Mouse (Mus musculus): ENCODE data around the gene Hectd2.

The Hectd2 gene

DNA sequence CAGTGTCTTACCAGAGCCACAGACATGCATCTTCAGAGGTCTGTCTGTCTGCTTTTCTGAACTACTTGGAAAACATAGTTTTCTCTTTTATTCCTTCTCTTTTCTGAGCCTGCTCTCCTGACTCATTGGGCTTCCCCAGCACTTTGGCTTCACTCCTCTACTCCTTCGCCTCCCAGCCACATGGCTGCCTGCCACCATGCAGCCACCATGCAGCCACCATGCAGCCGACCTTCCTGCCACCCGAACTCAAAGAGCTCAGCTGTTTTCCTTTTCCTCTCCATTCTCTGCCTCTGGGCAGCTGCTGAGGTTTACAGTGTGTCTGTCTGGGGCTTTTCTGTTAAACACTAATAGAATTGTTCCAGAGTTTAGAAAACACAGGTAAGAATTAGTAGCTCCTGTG is 19.5 kb downstream of the Hectd2 start:
- DNase-seq: no peak

DNA sequence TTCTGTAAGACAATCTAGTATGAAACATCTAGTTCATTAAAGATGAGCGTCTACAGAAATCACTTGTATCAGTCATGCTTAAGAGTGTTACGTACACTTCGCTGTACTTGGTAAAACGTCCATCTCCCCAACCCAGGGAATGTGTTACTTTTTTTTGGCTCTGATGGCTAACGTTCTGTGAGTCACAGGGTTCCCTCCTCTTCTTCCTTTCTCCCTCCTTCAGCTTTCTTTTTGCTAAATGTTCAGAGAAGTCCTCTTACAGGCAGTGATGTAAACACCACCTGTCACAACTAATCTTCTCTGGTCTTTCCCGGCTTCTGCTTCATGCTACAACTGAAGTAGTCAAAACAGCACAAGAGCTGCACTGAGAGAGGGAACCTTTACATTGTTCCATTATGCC is 20.7 kb downstream of the Hectd2 start:
- DNase-seq: no peak

DNA sequence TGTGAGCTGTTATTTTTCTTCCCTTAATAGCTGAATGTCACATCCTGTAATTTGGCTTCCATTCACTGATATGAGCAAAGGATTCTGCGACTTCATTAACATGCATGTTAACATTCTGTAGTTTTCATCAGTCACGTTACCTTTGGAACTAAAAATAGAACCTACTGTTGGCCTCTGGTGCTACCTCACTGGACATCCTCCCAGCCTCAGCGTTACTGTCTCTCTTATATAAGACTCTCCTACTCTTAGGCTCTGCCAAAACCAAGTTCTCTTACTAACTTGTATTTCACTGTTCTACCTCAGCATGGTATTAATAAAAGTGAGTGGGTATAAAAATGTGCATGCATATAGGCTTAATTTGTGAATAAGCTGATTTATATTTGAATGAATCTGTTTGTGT is 26.4 kb downstream of the Hectd2 start:
- no peak for DNase-seq

DNA sequence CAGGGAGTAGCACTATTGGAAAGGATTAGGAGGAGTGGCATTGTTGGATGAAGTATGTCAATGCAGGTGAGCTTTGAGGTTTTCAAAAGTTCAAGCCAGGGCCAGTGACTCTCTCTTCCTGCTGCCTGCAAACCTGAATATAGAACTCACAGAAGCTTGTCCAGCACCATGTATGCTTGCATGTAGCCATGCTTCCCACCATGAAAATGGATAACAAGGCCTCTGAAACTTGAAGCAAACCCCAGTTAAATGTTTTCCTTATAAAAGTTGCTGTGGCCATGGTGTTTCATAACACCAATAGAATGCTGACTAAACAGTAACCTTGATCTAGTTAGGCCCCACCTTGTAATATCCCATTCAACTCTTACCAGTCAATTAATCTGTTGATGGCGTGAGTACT is 27.7 kb downstream of the Hectd2 start:
- no peak for DNase-seq

DNA sequence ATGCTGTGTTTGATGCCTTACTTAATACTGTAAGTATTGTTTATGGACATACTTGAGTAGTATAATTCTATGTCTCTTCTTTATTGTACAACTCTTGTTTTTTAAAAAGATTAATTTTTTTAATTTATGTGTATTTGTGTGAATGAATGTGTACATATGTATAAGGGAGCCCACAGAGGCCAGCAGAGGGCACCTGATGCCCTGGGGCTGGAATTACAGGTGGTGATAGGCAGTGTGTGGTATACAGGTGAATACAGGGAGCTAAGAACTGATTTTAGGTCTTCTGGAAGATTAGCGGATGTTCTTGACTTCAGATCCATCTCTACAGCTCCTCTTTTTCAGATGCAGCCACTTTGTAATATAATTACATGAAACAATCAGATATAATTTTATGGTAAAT is 31.1 kb downstream of the Hectd2 start:
- no peak for DNase-seq

DNA sequence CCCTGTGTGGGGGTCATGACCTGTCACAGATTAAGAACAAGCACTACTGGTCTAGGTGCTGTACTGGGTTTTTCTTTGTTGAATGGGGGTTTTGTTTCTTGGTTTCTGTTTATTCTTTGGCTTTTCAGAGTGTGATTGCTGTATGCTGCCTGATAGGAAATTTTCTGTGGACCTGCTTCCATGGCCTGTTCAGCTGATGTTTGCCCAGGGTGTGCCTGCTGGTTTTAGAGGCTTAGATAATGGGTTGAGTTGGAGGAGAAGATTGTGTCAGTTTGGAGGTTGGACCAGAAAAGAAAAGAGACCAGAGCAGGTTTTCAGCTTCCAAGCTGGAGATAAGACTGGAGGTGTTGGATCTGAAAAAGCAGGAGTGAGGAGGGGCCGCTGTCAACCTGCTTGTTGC is 40.0 kb downstream of the Hectd2 start:
- DNase-seq: no peak

DNA sequence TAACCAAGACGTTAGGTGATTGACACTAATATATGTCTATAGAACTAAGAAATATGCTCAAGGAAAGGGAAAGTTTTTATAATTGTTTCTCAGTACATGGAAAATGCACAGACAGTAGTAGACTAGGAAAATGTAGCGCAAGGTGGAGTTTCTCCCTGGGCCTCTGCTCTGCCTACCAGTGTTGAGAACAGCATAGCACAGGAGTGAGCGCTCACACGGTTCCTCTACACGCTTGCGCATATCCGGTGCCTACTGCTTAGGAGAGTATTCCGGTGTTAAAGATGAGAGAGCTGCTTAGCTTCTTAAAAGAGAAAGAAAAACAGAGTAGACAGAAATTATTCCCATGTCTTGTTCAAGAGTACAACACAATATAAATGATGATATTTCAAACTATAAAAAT is 47.4 kb downstream of the Hectd2 start:
- DNase-seq: no peak

DNA sequence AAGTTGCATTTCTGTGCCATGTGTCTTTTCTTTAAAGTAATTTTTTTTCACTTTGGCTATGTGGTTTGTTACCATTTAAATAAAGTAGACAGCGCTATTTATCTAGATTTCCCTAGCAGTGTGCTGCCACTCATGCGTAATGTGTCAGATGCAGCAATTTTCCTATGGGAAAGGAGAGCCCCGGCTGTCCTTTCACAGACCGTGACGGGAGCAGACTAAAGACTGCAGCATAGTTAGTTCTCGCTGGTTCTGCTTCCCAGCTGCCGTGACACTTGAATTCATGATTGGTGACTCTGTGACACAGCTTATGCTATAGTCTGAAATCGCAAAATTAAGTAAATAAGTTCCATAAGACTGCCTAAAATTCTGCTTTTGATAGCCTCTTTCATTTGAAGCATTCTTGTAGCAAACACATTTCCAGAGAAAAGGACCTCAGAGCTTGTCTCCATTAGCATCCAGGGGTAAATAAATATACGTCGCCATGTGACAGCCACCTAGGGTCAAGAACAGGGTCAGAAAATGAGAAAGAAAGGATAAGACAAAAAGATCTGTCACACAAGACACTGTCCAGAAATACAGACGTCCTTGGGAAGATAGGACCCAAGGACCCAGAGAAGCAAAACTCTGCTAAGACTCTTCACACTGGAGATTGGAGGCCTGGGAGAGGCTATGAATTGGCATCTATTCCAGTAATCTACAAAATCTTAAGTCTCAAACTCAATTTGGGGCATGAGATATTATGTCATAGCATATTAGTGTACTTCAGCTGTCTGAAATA is 48.3 kb downstream of the Hectd2 start:
- no peak for DNase-seq

DNA sequence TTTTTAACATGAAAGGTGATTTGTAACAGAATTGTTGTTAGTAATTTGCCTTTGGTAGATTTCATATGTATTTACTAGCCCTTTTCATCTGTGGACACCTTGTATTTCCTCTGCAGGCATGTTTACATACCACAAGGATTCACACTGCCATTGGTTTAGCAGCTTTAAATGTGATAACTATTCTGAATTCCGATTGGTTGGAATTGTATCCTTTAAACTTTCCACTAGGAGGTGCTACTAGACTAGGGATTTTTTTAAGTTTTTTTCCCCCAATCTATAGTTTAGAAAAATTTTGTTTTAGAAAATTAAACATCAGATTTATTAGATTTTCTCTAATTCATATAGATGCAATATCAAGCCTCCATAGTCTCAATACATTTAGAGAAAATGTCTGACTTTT is 51.8 kb downstream of the Hectd2 start:
- no peak for DNase-seq

DNA sequence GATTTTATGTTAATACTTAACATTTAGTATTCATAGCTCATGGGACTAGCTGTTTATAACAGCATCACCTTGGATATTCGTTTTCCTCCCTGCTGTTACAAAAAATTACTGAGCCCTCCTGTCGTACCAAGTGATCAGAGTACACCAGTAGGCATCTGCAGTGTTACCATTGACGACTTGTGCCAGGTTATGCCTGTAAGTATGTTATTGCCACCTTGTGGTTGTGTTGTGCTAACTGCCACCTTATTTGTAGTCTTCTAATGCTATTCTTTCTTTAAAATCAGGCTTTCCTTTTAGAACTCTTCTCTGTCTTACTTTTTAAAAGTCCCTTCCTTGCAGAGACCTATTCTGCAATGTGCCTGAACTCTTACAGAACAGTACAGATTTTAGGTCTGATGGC is 54.8 kb downstream of the Hectd2 start:
- DNase-seq: no peak

DNA sequence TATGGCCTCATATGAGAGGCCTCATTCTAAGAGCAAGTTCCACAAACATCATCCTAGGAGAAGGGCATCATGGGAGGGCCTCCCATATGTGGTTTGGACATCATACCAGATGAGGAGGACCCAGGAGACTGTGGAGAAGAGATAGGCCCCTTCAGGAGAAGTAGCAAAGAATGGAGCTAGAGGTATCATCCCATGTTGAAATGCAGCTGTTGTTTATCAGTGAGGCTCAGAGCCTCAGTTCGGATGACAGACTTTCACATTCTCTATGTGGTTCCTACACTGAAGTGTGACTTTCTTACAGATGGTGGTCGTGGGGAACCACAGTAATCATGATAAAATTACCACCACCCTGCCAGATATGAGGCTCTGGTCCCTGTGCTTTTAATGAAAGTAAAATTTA is 55.9 kb downstream of the Hectd2 start:
- no peak for DNase-seq

DNA sequence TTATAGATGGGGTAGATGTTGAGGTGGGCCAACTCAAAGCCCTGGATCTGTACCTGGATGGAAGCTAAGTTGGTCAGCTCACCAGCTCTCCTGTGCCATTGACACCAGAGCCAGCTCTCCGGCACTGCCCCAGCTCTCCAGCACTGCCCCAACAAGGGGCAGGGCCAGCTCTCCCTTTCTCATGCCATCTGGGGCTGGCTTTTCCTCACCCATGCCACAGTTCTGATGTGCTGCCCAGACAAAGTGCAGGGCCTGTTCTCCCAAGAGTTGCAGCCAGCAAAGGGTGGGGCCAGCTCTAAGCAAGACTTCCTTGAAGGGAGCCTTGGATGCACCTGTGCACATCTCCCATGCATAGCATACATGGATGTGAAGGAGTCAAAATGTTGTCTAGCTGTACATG is 71.5 kb downstream of the Hectd2 start:
- DNase-seq: no peak

DNA sequence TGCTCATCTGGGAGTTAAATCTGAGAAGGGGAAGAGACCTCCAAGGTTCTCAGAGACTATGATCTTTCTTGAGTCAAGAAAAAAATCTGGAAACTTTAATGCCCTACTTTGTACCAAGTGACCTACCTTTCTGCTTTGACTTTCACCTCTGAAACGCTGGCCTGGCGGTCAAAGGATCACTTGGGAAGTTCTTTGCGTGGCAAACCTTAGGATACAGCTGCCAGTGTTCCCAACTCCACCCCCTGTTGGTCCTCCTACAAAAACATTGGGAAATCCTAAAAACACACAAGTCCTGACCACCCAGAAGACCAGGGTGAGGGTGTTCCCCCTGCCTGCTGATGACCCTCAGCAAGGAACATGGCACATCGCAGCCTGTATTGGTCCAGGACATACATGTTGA is 72.4 kb downstream of the Hectd2 start:
- no peak for DNase-seq

DNA sequence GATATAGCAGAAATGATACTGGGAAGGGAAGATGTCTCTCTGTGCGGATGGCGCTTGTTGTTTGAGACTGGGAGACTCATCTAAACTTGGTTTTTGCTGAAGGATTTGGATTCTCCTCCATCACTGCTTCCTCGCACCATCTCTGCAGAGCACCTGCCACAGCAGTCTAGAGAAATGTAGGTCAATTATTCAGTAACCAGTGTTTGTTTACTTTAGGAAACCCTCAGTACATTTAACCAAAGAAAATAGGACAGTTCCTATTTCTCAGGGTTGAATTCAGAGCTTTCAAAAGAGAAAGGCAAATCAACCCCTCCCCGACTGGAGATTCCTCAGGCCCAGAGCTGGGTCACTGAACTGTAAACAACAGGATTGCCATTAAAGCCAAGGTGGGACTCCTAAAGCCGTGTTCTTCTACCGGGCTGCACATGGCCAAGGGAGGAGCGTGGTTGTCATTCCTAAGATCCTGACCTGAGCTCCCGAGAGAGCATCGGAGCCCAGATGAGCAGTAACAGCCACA is 75.0 kb downstream of the Hectd2 start:
- DNase-seq: no peak

DNA sequence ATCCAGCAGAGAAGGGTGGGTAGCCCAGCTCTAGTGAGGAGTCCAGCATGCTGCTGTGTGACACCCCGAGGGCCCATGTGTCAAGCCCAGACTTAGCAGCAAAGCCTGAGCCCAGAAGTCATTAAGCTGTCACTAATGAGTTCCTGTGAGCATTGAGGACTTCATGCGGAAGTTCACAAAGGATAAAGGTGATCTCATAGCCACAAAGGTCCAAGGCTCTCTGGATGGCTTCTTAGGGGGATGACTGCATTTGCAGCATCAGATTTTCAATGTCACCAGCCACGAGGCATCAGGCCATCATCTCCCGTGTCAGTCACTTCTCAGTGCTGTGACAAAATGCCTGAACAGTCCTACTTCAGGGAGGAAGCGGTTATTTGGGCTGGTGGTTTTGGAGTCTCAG is 75.9 kb downstream of the Hectd2 start:
- DNase-seq: no peak

DNA sequence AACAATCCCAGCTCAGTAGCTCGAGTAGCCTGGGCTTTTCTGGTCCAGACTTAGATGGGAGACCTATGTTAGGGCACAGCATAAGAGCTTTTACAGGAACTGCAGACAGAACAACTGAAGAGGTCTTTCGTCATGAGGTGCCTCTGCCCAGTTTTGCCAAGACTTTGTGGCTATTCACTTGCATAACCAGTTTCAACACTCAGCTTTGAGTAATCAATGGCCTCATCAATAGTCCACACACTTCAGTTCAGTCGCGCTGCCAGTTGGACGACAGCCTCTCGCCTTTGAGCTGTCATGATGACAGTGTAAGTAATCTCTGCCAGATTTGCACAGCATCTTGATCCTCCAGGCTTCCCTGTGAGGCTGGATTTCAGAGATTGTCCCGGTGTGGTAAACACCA is 80.3 kb downstream of the Hectd2 start:
- no peak for DNase-seq

DNA sequence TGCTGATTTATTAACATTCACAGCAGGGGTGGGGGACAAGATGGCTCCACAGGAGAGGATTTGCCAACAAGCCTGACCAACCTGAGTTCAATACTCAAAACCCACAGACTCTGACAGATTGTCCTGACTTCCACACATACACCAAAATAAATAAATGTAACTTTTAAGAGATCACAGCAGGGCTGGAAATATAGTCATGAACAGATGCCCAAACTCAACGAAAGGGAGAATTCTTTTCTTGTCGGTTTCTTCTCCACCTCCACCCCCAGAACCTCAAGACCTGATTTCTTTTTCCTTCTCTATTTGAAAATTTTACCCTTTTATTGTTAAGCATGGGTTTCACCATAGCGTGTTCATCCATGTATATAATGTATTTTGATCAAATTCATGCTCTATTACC is 82.8 kb downstream of the Hectd2 start:
- no peak for DNase-seq

DNA sequence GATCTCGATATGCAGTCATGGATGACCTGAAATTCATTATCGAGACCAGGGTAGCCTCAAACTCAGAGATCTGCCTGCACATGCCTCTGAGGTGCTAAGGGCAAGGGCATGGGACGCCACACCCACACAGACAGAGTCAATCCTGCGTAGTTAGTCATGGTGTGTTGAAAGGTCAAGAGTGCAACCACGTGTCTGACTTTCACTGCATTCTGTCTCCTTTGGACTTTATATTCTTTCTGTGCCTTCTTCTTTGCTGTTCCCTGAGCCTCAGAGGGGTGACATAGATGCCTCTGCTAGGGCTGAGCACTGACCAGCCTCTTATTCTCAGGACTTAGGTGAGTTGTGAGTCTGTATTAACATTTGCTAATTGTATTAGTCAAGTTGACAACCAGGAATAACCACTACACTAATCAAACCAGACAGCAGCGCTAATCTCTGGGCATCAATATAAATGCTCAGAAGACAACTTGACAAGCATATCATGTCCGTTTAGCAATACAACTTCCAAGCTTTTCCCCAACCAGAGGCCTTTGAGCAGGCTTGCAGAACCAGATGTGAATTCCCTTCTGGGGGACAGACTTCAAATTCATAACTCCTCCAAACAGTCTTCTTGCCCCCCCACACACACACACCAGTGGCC is 83.6 kb downstream of the Hectd2 start:
- no peak for DNase-seq

DNA sequence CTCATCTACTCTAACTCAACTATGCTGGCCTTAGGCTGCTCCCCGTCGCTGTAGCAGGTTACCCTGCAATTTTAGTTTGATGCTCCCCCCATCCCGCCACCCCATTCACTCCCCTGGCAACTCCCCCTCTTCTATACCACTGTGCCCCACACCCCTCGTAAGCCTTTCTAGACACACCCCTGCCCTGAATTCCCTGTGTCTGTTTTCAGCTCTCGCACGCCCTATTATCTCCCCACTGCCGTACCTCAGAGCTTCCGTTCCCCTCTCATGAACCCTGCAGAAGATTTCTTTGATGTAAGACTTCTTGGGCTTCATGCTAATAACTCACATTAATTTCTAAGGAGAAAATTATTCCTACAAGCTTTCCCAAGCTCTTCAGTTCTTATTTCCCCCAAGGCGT is 84.6 kb downstream of the Hectd2 start:
- DNase-seq: no peak

DNA sequence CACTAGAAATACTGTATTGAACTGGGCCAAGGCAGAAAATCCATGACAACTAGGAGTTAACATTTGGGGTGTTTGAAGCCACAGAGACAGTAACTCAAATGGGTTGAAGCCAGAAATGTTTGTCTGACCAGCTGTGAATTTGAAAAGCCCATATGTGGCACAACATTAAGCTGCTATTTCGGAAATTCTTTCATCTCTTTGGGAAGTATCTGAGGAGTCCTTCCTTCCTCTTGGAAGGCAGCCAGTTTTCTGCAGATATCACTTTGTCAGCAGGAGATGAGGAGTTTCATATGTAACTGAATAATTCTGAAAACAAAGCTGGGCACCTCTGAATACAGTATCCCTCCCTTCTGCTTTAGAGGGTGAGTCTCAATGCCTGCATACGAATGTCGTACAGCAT is 86.7 kb downstream of the Hectd2 start:
- peak; percentile 15 for DNase-seq

DNA sequence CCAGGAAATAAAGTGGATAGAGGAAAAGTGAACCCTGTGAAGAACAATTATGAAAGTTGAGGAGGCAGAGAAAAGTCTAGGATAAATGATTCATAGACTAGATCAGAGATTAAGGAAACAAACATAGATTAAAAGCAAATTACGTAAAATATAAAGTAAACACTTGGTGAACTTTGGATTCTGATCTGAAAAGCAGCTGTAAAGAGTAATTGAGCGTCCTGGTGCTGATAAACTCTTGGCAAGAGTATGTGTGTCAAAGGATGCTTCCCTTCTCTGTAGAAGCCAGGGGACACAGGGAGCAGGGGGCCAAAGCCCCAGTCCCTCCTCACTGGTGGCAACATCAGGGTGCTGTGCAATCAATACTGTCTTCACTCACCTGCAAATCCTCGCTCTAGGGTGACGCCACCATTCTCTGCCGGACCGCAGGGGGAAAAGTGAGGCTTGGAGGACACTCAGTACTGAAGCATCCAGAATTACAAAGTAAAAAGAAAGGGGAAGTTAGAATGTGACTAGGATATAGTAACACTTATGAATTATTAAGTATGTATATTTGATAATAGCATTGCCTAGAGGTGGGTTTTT is 91.0 kb downstream of the Hectd2 start:
- DNase-seq: no peak

DNA sequence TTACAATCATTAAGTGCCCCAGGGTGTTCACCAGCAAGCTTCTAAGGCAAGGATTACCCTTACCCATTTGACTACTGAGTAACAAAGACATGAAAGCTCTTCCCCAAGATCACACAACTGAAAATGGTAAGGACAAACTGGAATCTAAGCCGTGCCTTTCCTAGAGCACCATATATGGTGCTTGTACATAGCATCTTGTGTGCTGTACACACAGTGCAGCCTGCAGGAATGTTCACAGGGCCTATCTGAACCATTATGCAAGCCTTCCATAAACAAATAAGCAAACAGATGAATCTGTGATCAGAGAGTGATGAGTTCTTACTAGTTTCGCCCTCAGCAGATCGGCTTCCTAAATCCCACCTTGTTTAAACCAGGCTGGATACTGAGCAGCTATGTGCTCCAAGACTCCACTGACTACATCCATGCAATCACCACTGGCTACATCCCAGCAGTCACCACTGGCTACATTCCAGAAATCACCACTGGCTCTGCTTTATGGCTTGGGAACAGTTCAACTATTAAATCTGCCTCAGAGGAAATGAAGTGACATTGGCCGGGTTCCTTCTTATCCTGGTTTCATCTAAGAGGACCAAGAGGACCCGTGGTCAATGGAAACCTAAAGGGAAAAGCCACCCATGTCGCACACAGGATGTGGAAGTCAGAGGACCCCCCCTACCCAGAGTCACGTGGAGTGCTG is 91.8 kb downstream of the Hectd2 start:
- no peak for DNase-seq

DNA sequence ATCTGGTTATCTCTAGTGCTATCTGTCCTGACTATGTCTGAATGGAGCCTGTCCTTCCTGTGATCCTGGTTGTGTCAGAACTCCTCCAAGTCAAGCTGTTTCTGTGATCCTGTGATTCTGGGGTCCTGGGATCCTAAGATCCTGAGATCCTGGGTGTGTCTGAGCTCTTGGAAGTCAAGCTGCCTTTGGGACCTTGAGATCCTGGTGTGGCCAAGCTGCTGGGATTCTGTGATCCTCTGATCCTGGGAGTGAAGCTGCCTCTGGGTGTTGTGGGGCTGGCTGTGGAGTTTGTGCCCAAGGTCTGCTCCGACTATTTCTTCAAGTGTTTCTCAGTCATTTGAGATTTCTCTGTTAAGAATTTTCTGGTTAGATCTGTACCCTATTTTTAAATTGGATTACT is 98.2 kb downstream of the Hectd2 start:
- no peak for DNase-seq

DNA sequence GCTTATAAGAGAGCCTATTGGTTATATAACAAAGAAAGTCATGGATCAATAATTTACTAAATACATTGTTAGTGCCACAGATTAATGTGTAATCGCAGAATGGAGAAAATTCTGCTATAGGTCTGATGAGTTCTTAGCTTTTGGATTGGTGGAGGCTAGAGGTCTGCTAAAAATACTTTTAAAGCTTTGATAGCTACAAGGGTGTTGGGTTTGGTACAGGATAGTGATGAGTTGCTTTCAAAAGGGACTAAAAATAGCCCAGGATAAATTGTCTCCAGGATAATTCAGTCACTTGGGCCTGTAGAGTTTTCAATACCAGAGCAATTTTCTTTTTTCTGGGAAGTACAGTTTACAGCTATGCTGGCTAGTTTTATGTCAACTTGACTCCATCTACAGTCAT is 108.3 kb downstream of the Hectd2 start:
- DNase-seq: no peak
